In genomic region chr7:140036281-140037170, GRCm38 (mm10) we compare ENCODE assay signal across 8 mouse cellular contexts. TPM values are rescaled to one million over a fixed set of nuclear protein-coding genes. Genes with fewer than 3 reads are reported as not detected.
DNase-seq lines count a peak whose midpoint lies in the region; ATAC-seq lines count a peak whose summit lies in the region.

Zfp511 (plus strand) TSS chr7:140036391.
Tubgcp2 (minus strand) TSS chr7:140036669.

- peaks cover 6% of the 10 kb centered on the region; the same call in 1 of the 2 replicates for H3K4me1 ChIP-seq in hindbrain, embryonic 11.5 days (replicated peaks; ENCODE audit: control insufficient read depth, insufficient read depth, low read length)

- H3K36me3 ChIP-seq in hindbrain, embryonic 11.5 days (ENCODE audit: control insufficient read depth, insufficient read depth, low read length), result peaks cover 6% of the 10 kb centered on the region; the same call in 1 of the 2 replicates

- H3K27ac ChIP-seq in hindbrain, embryonic 11.5 days (ENCODE audit: low read depth, low read length), result peak within 1 kb of the TSS; percentile 87

- H3K9me3 ChIP-seq in hindbrain, embryonic 11.5 days (ENCODE audit: control insufficient read depth, low read length), result no peaks in the 10 kb centered on the region

- H3K27me3 ChIP-seq in hindbrain, embryonic 11.5 days (ENCODE audit: control insufficient read depth, insufficient read depth, low read length), result no peaks in the 10 kb centered on the region

- peak; percentile 98 for ATAC-seq in hindbrain, embryonic 11.5 days (ENCODE audit: low FRiP score)

- peak within 1 kb of the TSS; percentile 86 for H3K9ac ChIP-seq in hindbrain, embryonic 11.5 days (ENCODE audit: low read depth, low read length)

- 2% methylated on average over 69 of the region's 69 CpGs for WGBS in hindbrain, embryonic 11.5 days

- DNase-seq in Muller cell, postnatal 12 days (ENCODE audit: inconsistent ontology term), result peak; percentile 99
- DNase-seq in cerebellum, adult 9-11 months, result peak; percentile 95
- peak; percentile 91 for DNase-seq in frontal cortex, adult 2 months (ENCODE audit: extremely low spot score in 1 of 2, low spot score in 1 of 2)
- DNase-seq in hindbrain, embryonic 11.5 days (ENCODE audit: low spot score), result peak; percentile 97
- peak; percentile 86 to 90 for DNase-seq in layer of hippocampus, postnatal 10 days (ENCODE audit: low spot score in 2 of 2)
- peak; percentile 98 for DNase-seq in lung, postnatal 10 days
- peak; percentile 94 for DNase-seq in ovary, postnatal 36 days (ENCODE audit: low spot score)
- peak; percentile 87 for DNase-seq in thymus, postnatal 25 days

- H3K4me2 ChIP-seq in hindbrain, embryonic 11.5 days (replicated peaks; ENCODE audit: low read depth, low read length), result peak within 1 kb of the TSS; percentile 79

- peak within 1 kb of the TSS; percentile 89 for H3K4me3 ChIP-seq in hindbrain, embryonic 11.5 days (ENCODE audit: low read depth, low read length)

RNA-seq across cellular contexts. Expression of gene Zfp511, which starts in this region (rescaled TPM):
- polyA plus RNA-seq in frontal cortex, adult 2 months (2012; rRNA removed), result 67.6 and 71.5 TPM in 2 replicates
- polyA plus RNA-seq in hindbrain, embryonic 11.5 days (2014; fragmentation: Nextera tagmentation; extraction: Ambion mirVana), result 47.0 and 49.9 TPM in 2 replicates
- total RNA-seq in layer of hippocampus, postnatal 10 days (2021), result 10 to 100 TPM; 22.3 to 24.9 TPM

RNA-seq across cellular contexts. Expression of gene Tubgcp2, which starts in this region (rescaled TPM):
- polyA plus RNA-seq in frontal cortex, adult 2 months (2012; rRNA removed), result 46.1 and 51.7 TPM in 2 replicates
- 58.1 and 67.4 TPM in 2 replicates for polyA plus RNA-seq in hindbrain, embryonic 11.5 days (2014; fragmentation: Nextera tagmentation; extraction: Ambion mirVana)
- total RNA-seq in layer of hippocampus, postnatal 10 days (2021), result 10 to 100 TPM; 40.8 TPM

Comparison
In these comparisons a context has a peak if more than half of its experiments do, and no peak if none do; other contexts are left out.
1. Peak in every context shown above with its lines: DNase-seq, ATAC-seq, H3K4me3 ChIP-seq and H3K27ac ChIP-seq.